Mouse (Mus musculus) embryonic facial prominence, embryonic 10.5 days (tissue): ENCODE results near the gene Nlrc5. TPM values are rescaled to one million over a fixed set of nuclear protein-coding genes. Genes with fewer than 3 reads are reported as not detected.
"Not testable (repeated sequence)": the region's sequence is repeated elsewhere in the genome, so short reads cannot be mapped to it uniquely, and the experiment has no call there.

Experiments used
- DNase-seq: peaks from one replicate; pipeline ENCODE4 v3.0.0-alpha.2; 2017; ENCODE audit warnings: low spot score
- H3K27ac ChIP-seq: fragments of 300-500 bp; sonication (generic); replicated peaks from 2 replicates; pipeline ENCODE4 v1.5.1; 2016; ENCODE audit warnings: mild to moderate bottlenecking
- H3K27me3 ChIP-seq: fragments of 300-500 bp; sonication (generic); replicated peaks from 2 replicates; pipeline ENCODE4 v1.6.1; 2016; ENCODE audit warnings: low read depth, mild to moderate bottlenecking; ENCODE audit not compliant: poor library complexity, severe bottlenecking
- H3K36me3 ChIP-seq: fragments of 300-500 bp; sonication (generic); replicated peaks from 2 replicates; pipeline ENCODE4 v1.6.1; 2016; ENCODE audit warnings: mild to moderate bottlenecking, moderate library complexity
- H3K4me1 ChIP-seq: fragments of 300-500 bp; sonication (generic); 2 replicates; pipeline ENCODE4 v1.6.1; 2016
- H3K4me3 ChIP-seq: fragments of 300-500 bp; sonication (generic); 2 replicates; pipeline ENCODE4 v1.5.1; 2016; ENCODE audit warnings: mild to moderate bottlenecking, moderate library complexity
- H3K9me3 ChIP-seq: fragments of 300-500 bp; sonication (generic); 2 replicates; pipeline ENCODE4 v1.6.1; 2016; ENCODE audit warnings: mild to moderate bottlenecking
- WGBS: fragments of 180-500 bp; shearing (Covaris S2); methylation state at CpG from one replicate; pipeline ENCODE4 v1.1.7; 2016; 5-methylcytosine and 5-hydroxymethylcytosine counted together
- polyA plus RNA-seq: library from polyadenylated mRNA; unstranded; fragments of >200 nt; fragmentation: Nextera tagmentation; extraction: Ambion mirVana; gene quantifications from 2 replicates; pipeline ENCODE4 v1.2.1, GENCODE M21; 2016

Nlrc5 gene
- polyA plus RNA-seq, 1 experiment from 2014 or later, result not detected

DNA sequence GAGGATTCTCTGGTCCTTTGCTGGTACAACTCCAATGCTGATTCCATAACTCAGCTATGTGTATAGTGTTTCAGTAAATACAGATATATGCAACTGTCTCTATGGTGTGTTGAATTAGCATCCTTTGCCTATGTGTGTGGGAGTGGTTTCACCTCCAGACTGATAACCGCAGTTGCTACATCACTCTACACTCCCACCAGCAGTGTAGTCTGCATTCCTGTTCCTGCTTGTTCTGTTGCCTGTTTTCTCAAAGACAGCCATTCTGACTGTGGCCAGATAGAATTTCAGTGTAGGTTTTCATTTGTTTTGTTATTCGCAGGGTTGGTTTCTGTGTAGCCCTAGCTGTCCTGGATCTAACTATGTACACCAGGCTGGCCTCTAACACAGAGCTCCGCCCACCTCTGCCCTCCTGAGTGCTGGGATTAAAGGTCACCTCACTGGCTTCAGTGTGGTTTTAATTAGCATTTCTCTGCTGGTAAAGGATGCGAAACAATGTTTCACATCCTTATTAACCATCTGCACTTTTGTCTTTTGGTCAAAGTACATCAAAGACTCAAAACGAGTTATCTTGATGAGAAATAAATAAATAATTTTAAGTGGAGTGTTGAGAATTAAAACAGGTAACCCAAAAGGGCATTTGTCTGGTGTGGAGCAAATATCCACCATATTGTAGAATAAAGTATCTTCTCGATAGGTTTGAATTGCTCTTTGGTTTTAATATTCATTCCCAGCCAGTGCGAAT, 13.6 kb downstream of the Nlrc5 start:
- 60% methylated on average over 7 of the region's 7 CpGs for WGBS
- H3K4me3 ChIP-seq, result no peak overlapping the region
- H3K9me3 ChIP-seq, result no peaks in the 10 kb centered on the region
- peaks cover 5% of the 10 kb centered on the region; the same call in 1 of the 2 replicates for H3K4me1 ChIP-seq
- H3K27ac ChIP-seq, result no peak overlapping the region
- H3K36me3 ChIP-seq, result no peaks in the 10 kb centered on the region
- DNase-seq, result peak; percentile 35
- no peaks in the 10 kb centered on the region for H3K27me3 ChIP-seq

- H3K9me3 ChIP-seq, H3K36me3 ChIP-seq: not testable (repeated sequence)
- WGBS, result 88% methylated on average over 15 of the region's 15 CpGs
Observed at GRCm38 (mm10) chr8:94452991-94453390, 18.8 kb downstream of the Nlrc5 start.

DNA sequence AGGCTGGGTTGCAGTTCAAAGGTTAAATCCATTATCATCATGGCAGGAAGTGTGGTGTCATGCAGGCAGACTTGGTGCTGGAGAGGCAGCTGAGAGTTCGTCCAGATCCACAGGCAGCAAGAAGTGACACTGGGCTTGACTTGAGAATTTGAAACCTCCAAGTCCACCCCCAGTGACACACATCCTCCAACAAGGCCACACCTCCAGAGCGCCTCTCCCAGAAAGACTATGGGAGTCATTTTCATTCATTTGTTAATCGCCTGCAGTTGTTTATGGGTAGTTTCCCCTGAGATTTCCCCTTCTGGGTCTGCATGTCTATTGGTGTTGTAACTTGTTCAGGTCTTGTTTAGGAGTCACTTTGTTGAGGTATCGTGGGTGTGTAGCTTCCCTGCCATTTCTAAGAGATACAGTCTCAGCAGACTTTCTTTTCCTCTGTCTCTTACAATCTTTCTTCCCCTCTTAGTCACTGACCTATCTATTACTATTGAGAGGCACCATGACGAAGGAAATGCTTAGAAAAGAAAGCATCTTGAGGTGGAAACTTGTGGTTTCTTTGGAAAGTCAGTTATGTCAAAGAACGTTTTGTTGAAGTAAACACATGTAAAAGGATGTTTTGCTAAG, 19.8 kb downstream of the Nlrc5 start:
- WGBS, result 83% methylated on average over 6 of the region's 6 CpGs

More at GRCm38 (mm10) chr8:94452991-94453390, 18.8 kb downstream of the Nlrc5 start:
- not testable (repeated sequence) for H3K4me1 ChIP-seq, H3K4me3 ChIP-seq, DNase-seq, H3K27me3 ChIP-seq, H3K27ac ChIP-seq

GRCm38 (mm10) chr8:94454905-94455304, 20.7 kb downstream of the Nlrc5 start:
- no peaks in the 10 kb centered on the region for H3K4me1 ChIP-seq
- H3K27me3 ChIP-seq, result no peaks in the 10 kb centered on the region
- H3K27ac ChIP-seq, result no peak overlapping the region
- H3K36me3 ChIP-seq, result no peaks in the 10 kb centered on the region
- WGBS, result 84% methylated on average over 5 of the region's 5 CpGs
- DNase-seq, result no peak
- H3K9me3 ChIP-seq, result no peaks in the 10 kb centered on the region
- no peak overlapping the region for H3K4me3 ChIP-seq

More for the DNA sequence above, 19.8 kb downstream of the Nlrc5 start:
- Histone ChIP-seq H3K36me3 (no peaks in the 10 kb centered on the region), H3K4me3 (no peak overlapping the region), H3K4me1 (no peaks in the 10 kb centered on the region), H3K27me3 (no peaks in the 10 kb centered on the region), H3K27ac (no peak overlapping the region), H3K9me3 (no peaks in the 10 kb centered on the region)
- no peak for DNase-seq

- H3K9me3 ChIP-seq, result no peaks in the 10 kb centered on the region
- WGBS, result 85% methylated on average over 5 of the region's 5 CpGs
Observed at GRCm38 (mm10) chr8:94456071-94456470, 21.9 kb downstream of the Nlrc5 start.

GRCm38 (mm10) chr8:94458567-94458966, 24.4 kb downstream of the Nlrc5 start:
- H3K27me3 ChIP-seq, result no peaks in the 10 kb centered on the region
- no peaks in the 10 kb centered on the region for H3K4me1 ChIP-seq
- DNase-seq, result no peak
- no peak overlapping the region for H3K4me3 ChIP-seq
- H3K27ac ChIP-seq, result no peak overlapping the region
- H3K36me3 ChIP-seq, result no peaks in the 10 kb centered on the region
- WGBS, result 76% methylated on average over 2 of the region's 2 CpGs
- no peaks in the 10 kb centered on the region for H3K9me3 ChIP-seq

More at GRCm38 (mm10) chr8:94456071-94456470, 21.9 kb downstream of the Nlrc5 start:
- no peak overlapping the region for H3K27ac ChIP-seq
- H3K4me3 ChIP-seq, result no peak overlapping the region
- no peak for DNase-seq
- no peaks in the 10 kb centered on the region for H3K36me3 ChIP-seq
- H3K27me3 ChIP-seq, result no peaks in the 10 kb centered on the region
- H3K4me1 ChIP-seq, result no peaks in the 10 kb centered on the region

DNA sequence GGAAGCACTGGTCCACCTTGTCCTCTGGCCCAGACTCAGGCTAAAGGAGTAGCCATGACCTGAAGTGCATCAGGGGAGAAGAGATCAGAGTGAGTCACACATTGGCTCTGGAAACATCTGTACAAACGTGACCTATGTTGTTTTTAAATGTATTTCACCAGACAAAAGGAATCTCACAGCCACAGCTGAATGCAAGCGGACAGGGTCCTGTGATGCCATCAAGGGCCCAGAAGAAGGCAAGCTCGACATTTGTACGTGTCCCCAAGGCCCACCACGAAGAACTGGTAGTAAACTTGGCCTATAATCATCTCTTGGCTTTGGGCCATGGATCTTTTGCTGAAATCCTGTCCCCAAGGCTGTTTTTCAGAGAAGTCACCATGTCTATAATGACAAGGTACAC, 35.5 kb downstream of the Nlrc5 start:
- Histone ChIP-seq H3K4me1 (no peaks in the 10 kb centered on the region), H3K9me3 (no peaks in the 10 kb centered on the region), H3K4me3 (no peak overlapping the region), H3K27me3 (no peaks in the 10 kb centered on the region), H3K27ac (no peak overlapping the region), H3K36me3 (no peaks in the 10 kb centered on the region)
- 80% methylated on average over 5 of the region's 5 CpGs for WGBS
- no peak for DNase-seq

DNA sequence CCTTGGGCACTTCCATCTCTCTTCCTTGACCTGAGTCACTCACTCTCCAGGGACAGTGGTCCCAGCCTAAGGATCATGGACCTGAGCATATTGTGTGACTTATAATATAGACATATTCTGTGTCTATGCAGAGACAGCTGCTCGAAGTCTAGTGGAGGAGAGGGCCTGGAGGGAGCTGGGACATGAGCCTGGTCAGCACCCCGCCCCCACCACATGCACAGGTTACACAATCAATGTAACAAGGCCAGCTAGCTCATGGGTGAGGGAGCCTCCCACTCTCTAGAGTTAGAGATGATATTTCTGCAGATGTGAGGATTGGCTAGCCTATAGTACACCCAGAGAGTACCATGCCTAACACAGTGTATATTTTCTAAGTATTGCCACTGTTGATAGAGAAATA, 36.6 kb downstream of the Nlrc5 start:
- no peaks in the 10 kb centered on the region for H3K9me3 ChIP-seq
- no peaks in the 10 kb centered on the region for H3K36me3 ChIP-seq
- no peak overlapping the region for H3K4me3 ChIP-seq
- DNase-seq, result no peak
- H3K27ac ChIP-seq, result no peak overlapping the region
- no peaks in the 10 kb centered on the region for H3K27me3 ChIP-seq
- 75% methylated on average over 2 of the region's 2 CpGs for WGBS
- H3K4me1 ChIP-seq, result no peaks in the 10 kb centered on the region

DNA sequence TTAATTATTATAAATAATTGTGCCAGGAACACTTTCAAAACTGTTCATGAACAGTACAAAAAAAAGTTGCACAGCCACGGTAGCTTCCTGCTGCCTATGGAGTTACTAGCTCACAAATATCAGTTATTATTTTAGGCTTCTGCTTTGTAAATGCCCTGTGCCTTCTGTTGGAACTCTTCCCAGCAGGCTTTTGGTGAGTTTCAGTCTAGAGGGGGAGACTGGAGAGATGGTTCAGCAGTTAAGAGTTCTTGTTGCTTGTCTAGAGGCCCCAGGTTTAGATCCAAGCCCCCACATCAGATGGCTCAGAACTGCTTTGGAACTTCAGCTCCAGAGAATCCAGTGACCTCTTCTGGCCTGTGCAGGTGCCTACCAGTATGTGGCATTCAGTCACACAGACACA, 37.1 kb downstream of the Nlrc5 start:
- Histone ChIP-seq H3K27me3 (no peaks in the 10 kb centered on the region), H3K27ac (no peak overlapping the region), H3K4me1 (no peaks in the 10 kb centered on the region), H3K4me3 (no peak overlapping the region), H3K36me3 (no peaks in the 10 kb centered on the region), H3K9me3 (no peaks in the 10 kb centered on the region)
- DNase-seq, result no peak
- WGBS, result 86% methylated on average over 1 of the region's 1 CpGs

DNA sequence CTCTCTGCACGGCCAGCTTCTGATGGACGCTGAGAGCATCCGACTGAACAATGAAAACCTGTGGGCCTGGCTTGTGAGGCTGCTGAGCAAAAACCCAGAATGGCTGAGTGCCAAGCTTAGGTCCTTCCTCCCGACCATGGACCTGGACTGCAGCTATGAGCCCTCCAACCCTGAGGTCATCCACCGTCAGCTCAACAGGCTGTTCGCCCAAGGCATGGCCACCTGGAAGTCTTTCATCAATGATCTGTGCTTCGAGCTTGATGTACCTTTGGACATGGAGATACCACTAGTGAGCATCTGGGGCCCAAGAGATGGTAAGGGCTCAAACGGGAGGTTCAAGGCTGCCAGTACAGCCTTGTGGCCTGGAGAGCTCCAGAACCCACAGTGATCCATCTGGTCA, 38.6 kb downstream of the Nlrc5 start:
- DNase-seq, result no peak
- H3K36me3 ChIP-seq, result no peaks in the 10 kb centered on the region
- WGBS, result 87% methylated on average over 8 of the region's 8 CpGs

DNA sequence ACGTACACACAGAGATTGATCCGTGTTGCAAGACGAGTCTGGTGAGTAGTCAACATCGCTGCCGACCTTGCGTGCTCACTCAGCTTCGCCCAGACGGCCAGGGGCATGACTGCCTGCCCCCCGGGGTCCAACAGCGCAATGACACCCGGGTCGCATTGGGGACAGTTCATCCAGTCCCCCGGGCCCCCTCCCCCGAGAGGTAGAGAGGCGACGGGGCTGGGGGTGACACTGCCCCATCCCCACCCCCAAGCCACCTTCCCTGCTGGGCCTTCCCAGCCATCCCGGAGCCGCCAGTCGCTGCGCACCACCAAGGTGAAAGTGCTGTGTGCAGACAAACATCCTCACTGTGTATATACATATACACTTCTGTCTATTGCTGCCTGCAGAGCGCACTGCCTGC, 39.3 kb downstream of the Nlrc5 start:
- Histone ChIP-seq H3K4me1 (no peaks in the 10 kb centered on the region), H3K27ac (no peak overlapping the region), H3K36me3 (no peaks in the 10 kb centered on the region), H3K27me3 (no peaks in the 10 kb centered on the region), H3K4me3 (no peak overlapping the region), H3K9me3 (no peaks in the 10 kb centered on the region)
- 81% methylated on average over 21 of the region's 21 CpGs for WGBS
- DNase-seq, result no peak

More for the DNA sequence above, 38.6 kb downstream of the Nlrc5 start:
- no peaks in the 10 kb centered on the region for H3K4me1 ChIP-seq
- no peaks in the 10 kb centered on the region for H3K27me3 ChIP-seq
- no peak overlapping the region for H3K27ac ChIP-seq
- H3K4me3 ChIP-seq, result no peak overlapping the region
- H3K9me3 ChIP-seq, result no peaks in the 10 kb centered on the region

GRCm38 (mm10) chr8:94475786-94476185, 41.6 kb downstream of the Nlrc5 start:
- no peaks in the 10 kb centered on the region for H3K4me1 ChIP-seq
- 83% methylated on average over 8 of the region's 8 CpGs for WGBS
- H3K27me3 ChIP-seq, result no peaks in the 10 kb centered on the region
- no peaks in the 10 kb centered on the region for H3K9me3 ChIP-seq
- no peak for DNase-seq
- H3K4me3 ChIP-seq, result no peak overlapping the region
- no peaks in the 10 kb centered on the region for H3K36me3 ChIP-seq
- no peak overlapping the region for H3K27ac ChIP-seq

DNA sequence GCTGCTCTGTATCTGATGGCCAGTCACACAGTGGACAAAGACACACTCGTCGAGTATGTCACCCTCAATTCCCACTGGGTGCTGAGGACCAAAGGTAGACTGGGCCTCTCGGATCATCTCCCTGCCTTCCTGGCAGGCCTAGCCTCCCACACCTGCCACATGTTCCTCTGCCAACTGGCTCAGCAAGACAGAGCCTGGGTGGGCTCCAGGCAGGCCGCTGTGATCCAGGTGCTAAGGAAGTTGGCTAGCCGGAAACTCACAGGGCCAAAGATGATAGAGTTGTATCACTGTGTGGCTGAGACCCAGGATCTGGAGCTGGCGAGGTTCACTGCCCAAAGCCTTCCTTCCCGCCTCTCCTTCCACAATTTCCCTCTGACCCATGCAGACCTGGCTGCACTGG, 42.7 kb downstream of the Nlrc5 start:
- Histone ChIP-seq H3K27me3 (no peaks in the 10 kb centered on the region), H3K36me3 (no peaks in the 10 kb centered on the region), H3K9me3 (no peaks in the 10 kb centered on the region), H3K27ac (no peak overlapping the region), H3K4me1 (no peaks in the 10 kb centered on the region), H3K4me3 (no peak overlapping the region)
- DNase-seq, result no peak
- WGBS, result 81% methylated on average over 7 of the region's 7 CpGs
